Mouse (Mus musculus) CD4-positive, CD25-positive, alpha-beta regulatory T cell (primary cell): Measurements from ENCODE around the gene Glyat. TPM values are rescaled to one million over a fixed set of nuclear protein-coding genes. Genes with fewer than 3 reads are reported as not detected.

Experiments used
- polyA plus RNA-seq: library from polyadenylated mRNA; unstranded; fragments of 100-300 nt; shearing (Covaris generic); gene quantifications from one replicate; pipeline ENCODE4 v1.2.1, GENCODE M21; 2017

Glyat gene
- not detected for polyA plus RNA-seq

GRCm38 (mm10) chr19:12633176-12633575 lies at the start of gene Glyat:
Gene Glyat (plus strand): TSS chr19:12633308.

GRCm38 (mm10) chr19:12599674-12600073 lies 33.4 kb upstream of the Glyat start, which contains the start of gene Gm4952:
Gene Gm4952 (plus strand): TSS chr19:12599974.

GRCm38 (mm10) chr19:12670139-12670538 lies 37.0 kb downstream of the Glyat start, which contains the start of gene Olfr1442:
Gene Olfr1442 (plus strand): TSS chr19:12670439.

GRCm38 (mm10) chr19:12677812-12678211 lies 44.7 kb downstream of the Glyat start, which contains the start of gene Olfr1443:
Gene Olfr1443 (plus strand): TSS chr19:12678112.

GRCm38 (mm10) chr19:12695590-12695989 lies 62.5 kb downstream of the Glyat start, which contains the start of gene Keg1:
Gene Keg1 (plus strand): TSS chr19:12695786.

Other genes starting within 250 kb of the Glyat start
- gene Olfr1440, start 246.0 kb upstream of the Glyat start, polyA plus RNA-seq, result not detected
- not detected for gene Olfr1441, start 215.9 kb upstream of the Glyat start, polyA plus RNA-seq
- gene Pfpl, start 205.4 kb upstream of the Glyat start, polyA plus RNA-seq, result 0.08 TPM
- 0.50 TPM for gene Mpeg1, start 172.5 kb upstream of the Glyat start, polyA plus RNA-seq
- 7.9 TPM for gene Dtx4, start 131.9 kb upstream of the Glyat start, polyA plus RNA-seq
- gene Fam111a, start 87.6 kb upstream of the Glyat start, polyA plus RNA-seq, result 39.7 TPM
- gene Gm4952, start 33.3 kb upstream of the Glyat start, polyA plus RNA-seq, result not detected
- not detected for gene Olfr1442, start 37.1 kb downstream of the Glyat start, polyA plus RNA-seq
- gene Olfr1443, start 44.8 kb downstream of the Glyat start, polyA plus RNA-seq, result not detected
- gene Keg1, start 62.5 kb downstream of the Glyat start, polyA plus RNA-seq, result not detected
- 0.19 TPM for gene Cntf, start 132.3 kb downstream of the Glyat start, polyA plus RNA-seq
- 18.9 TPM for gene Zfp91, start 162.8 kb downstream of the Glyat start, polyA plus RNA-seq
- 155 TPM for gene Lpxn, start 162.9 kb downstream of the Glyat start, polyA plus RNA-seq
- gene Gm5244, start 213.4 kb downstream of the Glyat start, polyA plus RNA-seq, result not detected
- 0.47 TPM for gene Olfr1444, start 224.0 kb downstream of the Glyat start, polyA plus RNA-seq